In genomic region chr14:27246424-27246823, GRCm38 (mm10) we compare ENCODE assay signal across 14 mouse cellular contexts.
DNase-seq lines count a peak whose midpoint lies in the region; ATAC-seq lines count a peak whose summit lies in the region.
"Had no signal": no experiment of that assay in that cellular context is flagged by ENCODE, and none has a peak within 500 bp of the region (broad histone marks: within the 10 kb centered on the region; RNA-seq: fewer than 3 reads in every experiment).

No protein-coding gene starts in this region.

- H3K4me3 ChIP-seq in heart, embryonic 15.5 days: no peak overlapping the region
- H3K4me3 ChIP-seq in heart, embryonic 12.5 days: no peak overlapping the region
- no peak overlapping the region for H3K4me3 ChIP-seq in limb, embryonic 10.5 days
- H3K4me3 ChIP-seq in forebrain, embryonic 12.5 days (replicated peaks): no peak overlapping the region
- H3K4me3 ChIP-seq: embryonic facial prominence, embryonic 13.5 days; heart, embryonic 13.5 days; liver, embryonic 15.5 days; midbrain, embryonic 15.5 days had no signal

- H3K9me3 ChIP-seq in heart, embryonic 15.5 days (replicated peaks): no peaks in the 10 kb centered on the region
- H3K9me3 ChIP-seq in heart, embryonic 12.5 days (replicated peaks): no peaks in the 10 kb centered on the region
- H3K9me3 ChIP-seq in limb, embryonic 10.5 days (replicated peaks): no peaks in the 10 kb centered on the region
- H3K9me3 ChIP-seq in forebrain, embryonic 12.5 days: no peaks in the 10 kb centered on the region
- H3K9me3 ChIP-seq: embryonic facial prominence, embryonic 13.5 days; heart, embryonic 13.5 days; liver, embryonic 15.5 days; midbrain, embryonic 15.5 days had no signal

- WGBS in heart, embryonic 15.5 days: 74% methylated on average over 5 of the region's 5 CpGs
- 72% methylated on average over 5 of the region's 5 CpGs for WGBS in heart, embryonic 12.5 days
- 91% methylated on average over 5 of the region's 5 CpGs for WGBS in limb, embryonic 10.5 days
- WGBS in forebrain, embryonic 12.5 days: 85% methylated on average over 5 of the region's 5 CpGs

- no peaks in the 10 kb centered on the region for H3K36me3 ChIP-seq in heart, embryonic 15.5 days
- no peaks in the 10 kb centered on the region for H3K36me3 ChIP-seq in heart, embryonic 12.5 days
- no peaks in the 10 kb centered on the region for H3K36me3 ChIP-seq in limb, embryonic 10.5 days
- H3K36me3 ChIP-seq in forebrain, embryonic 12.5 days (replicated peaks): no peaks in the 10 kb centered on the region
- H3K36me3 ChIP-seq: embryonic facial prominence, embryonic 13.5 days; heart, embryonic 13.5 days; liver, embryonic 15.5 days; midbrain, embryonic 15.5 days had no signal

- no peak for ATAC-seq in heart, embryonic 15.5 days (replicated peaks; ENCODE audit: insufficient number of reproducible peaks, insufficient read depth, low FRiP score, low read depth)
- no peak for ATAC-seq in heart, embryonic 12.5 days (ENCODE audit: insufficient number of reproducible peaks, low FRiP score)
- ATAC-seq in forebrain, embryonic 12.5 days (ENCODE audit: low FRiP score): no peak
- ATAC-seq: forebrain, postnatal 0 days; midbrain, embryonic 15.5 days had no signal

- H3K27me3 ChIP-seq in heart, embryonic 15.5 days: no peaks in the 10 kb centered on the region
- H3K27me3 ChIP-seq in heart, embryonic 12.5 days (replicated peaks): no peaks in the 10 kb centered on the region
- H3K27me3 ChIP-seq in limb, embryonic 10.5 days (ENCODE audit: low read depth, poor library complexity, severe bottlenecking): no peaks in the 10 kb centered on the region
- H3K27me3 ChIP-seq in forebrain, embryonic 12.5 days: no peaks in the 10 kb centered on the region
- H3K27me3 ChIP-seq: CH12.LX; embryonic facial prominence, embryonic 13.5 days; heart, embryonic 13.5 days; liver, embryonic 15.5 days; midbrain, embryonic 15.5 days had no signal

- peaks cover 10% of the 10 kb centered on the region; the same call in 1 of the 2 replicates for H3K4me1 ChIP-seq in heart, embryonic 15.5 days (replicated peaks)
- peaks cover 14% of the 10 kb centered on the region for H3K4me1 ChIP-seq in heart, embryonic 12.5 days (replicated peaks)
- H3K4me1 ChIP-seq in limb, embryonic 10.5 days: 0 out of 2 replicates have a peak, but pooled peaks cover 3% of the 10 kb centered on the region
- no peaks in the 10 kb centered on the region for H3K4me1 ChIP-seq in forebrain, embryonic 12.5 days
- H3K4me1 ChIP-seq: embryonic facial prominence, embryonic 13.5 days; liver, embryonic 15.5 days; midbrain, embryonic 15.5 days had no signal

- peak; percentile 61 for DNase-seq in cerebellum, adult 11-12 months
- DNase-seq in cerebellum, postnatal 10 days: peak; percentile 33 to 52
- DNase-seq in limb, embryonic 10.5 days (ENCODE audit: low spot score): no peak
- no peak for DNase-seq in c-Kit-positive CD71-positive TER-119-positive erythroid progenitor cells, embryonic 14.5 days (ENCODE audit: low spot score)
- DNase-seq in gastrocnemius, postnatal 14 days: no peak
- DNase-seq: forebrain, postnatal 0 days had no signal

- intact Hi-C loops in gastrocnemius, postnatal 14 days (cut with DNase I; ENCODE audit: low total_unique reads): no loop called here

- no peak overlapping the region for H3K4me2 ChIP-seq in heart, embryonic 15.5 days
- H3K4me2 ChIP-seq in heart, embryonic 12.5 days: no peak overlapping the region
- H3K4me2 ChIP-seq in forebrain, embryonic 12.5 days: no peak overlapping the region
- H3K4me2 ChIP-seq: embryonic facial prominence, embryonic 13.5 days; heart, embryonic 13.5 days; liver, embryonic 15.5 days; midbrain, embryonic 15.5 days had no signal

- H3K27ac ChIP-seq in heart, embryonic 15.5 days: peak overlapping the region; percentile 42; the same call in 1 of the 2 replicates
- H3K27ac ChIP-seq in heart, embryonic 12.5 days (ENCODE audit: poor library complexity, severe bottlenecking): no peak overlapping the region
- H3K27ac ChIP-seq in limb, embryonic 10.5 days: peak overlapping the region; percentile 5; the same call in 1 of the 2 replicates
- H3K27ac ChIP-seq in forebrain, embryonic 12.5 days: no peak overlapping the region
- H3K27ac ChIP-seq: embryonic facial prominence, embryonic 13.5 days; heart, embryonic 13.5 days; liver, embryonic 15.5 days; midbrain, embryonic 15.5 days had no signal

- no peak overlapping the region for H3K9ac ChIP-seq in heart, embryonic 15.5 days
- H3K9ac ChIP-seq in heart, embryonic 12.5 days: no peak overlapping the region
- H3K9ac ChIP-seq in forebrain, embryonic 12.5 days: no peak overlapping the region
- H3K9ac ChIP-seq: embryonic facial prominence, embryonic 13.5 days; forebrain, postnatal 0 days; heart, embryonic 13.5 days; liver, embryonic 15.5 days; midbrain, embryonic 15.5 days had no signal

Comparison
In these comparisons a context has a peak if more than half of its experiments do, and no peak if none do; other contexts are left out.
1. H3K27ac ChIP-seq: peak in heart, embryonic 15.5 days (single experiment) and limb, embryonic 10.5 days (single experiment); none in heart, embryonic 12.5 days (single experiment) and forebrain, embryonic 12.5 days (single experiment).
2. DNase-seq: peak in cerebellum, adult 11-12 months (single experiment) and cerebellum, postnatal 10 days (2 of 2); none in limb, embryonic 10.5 days (single experiment), c-Kit-positive CD71-positive TER-119-positive erythroid progenitor cells, embryonic 14.5 days (single experiment) and gastrocnemius, postnatal 14 days (single experiment).